Mouse (Mus musculus): ENCODE results near the gene Tbc1d4.
A peak's percentile ranks its signal among the peaks of the same experiment; 100 is the strongest.
"Not testable (repeated sequence)": the region's sequence is repeated elsewhere in the genome, so short reads cannot be mapped to it uniquely, and the experiment has no call there.

Tbc1d4 gene

GRCm38 (mm10) chr14:101595301-101596080 lies 13.5 kb downstream of the Tbc1d4 start:
- no peak for DNase-seq (ENCODE audit: low spot score in 2 of 2)

GRCm38 (mm10) chr14:101594001-101594400 lies 15.0 kb downstream of the Tbc1d4 start:
- no peak for DNase-seq (ENCODE audit: low spot score in 2 of 2)

- DNase-seq (ENCODE audit: low spot score in 2 of 2), result no peak
These were observed 15.7 kb downstream of the Tbc1d4 start for GRCm38 (mm10) chr14:101593340-101593739.

GRCm38 (mm10) chr14:101591101-101591500 lies 17.9 kb downstream of the Tbc1d4 start:
- DNase-seq (ENCODE audit: low spot score in 2 of 2), result no peak

- not testable (repeated sequence) for DNase-seq (ENCODE audit: low spot score in 2 of 2)
These were observed 20.6 kb downstream of the Tbc1d4 start for GRCm38 (mm10) chr14:101588209-101588991.

- DNase-seq (ENCODE audit: low spot score in 2 of 2), result not testable (repeated sequence)
These were observed 21.5 kb downstream of the Tbc1d4 start for GRCm38 (mm10) chr14:101587366-101588040.

GRCm38 (mm10) chr14:101586096-101586495 lies 22.9 kb downstream of the Tbc1d4 start:
- DNase-seq (ENCODE audit: low spot score in 2 of 2), result peak in 1 of 2 experiments; percentile 28

GRCm38 (mm10) chr14:101575651-101576050 lies 33.3 kb downstream of the Tbc1d4 start:
- no peak for DNase-seq (ENCODE audit: low spot score in 2 of 2)

- DNase-seq (ENCODE audit: low spot score in 2 of 2), result no peak
These were observed 34.5 kb downstream of the Tbc1d4 start for GRCm38 (mm10) chr14:101574536-101574935.

GRCm38 (mm10) chr14:101573107-101573614 lies 35.8 kb downstream of the Tbc1d4 start:
- no peak for DNase-seq (ENCODE audit: low spot score in 2 of 2)

- DNase-seq (ENCODE audit: low spot score in 2 of 2), result peak in 1 of 2 experiments; percentile 70
These were observed 40.2 kb downstream of the Tbc1d4 start for GRCm38 (mm10) chr14:101568828-101569227.

- DNase-seq (ENCODE audit: low spot score in 2 of 2), result no peak
These were observed 42.3 kb downstream of the Tbc1d4 start for GRCm38 (mm10) chr14:101566717-101567116.

- no peak for DNase-seq (ENCODE audit: low spot score in 2 of 2)
These were observed 43.3 kb downstream of the Tbc1d4 start for GRCm38 (mm10) chr14:101565661-101566060.

- no peak for DNase-seq (ENCODE audit: low spot score in 2 of 2)
These were observed 47.7 kb downstream of the Tbc1d4 start for GRCm38 (mm10) chr14:101561251-101561701.

- no peak for DNase-seq (ENCODE audit: low spot score in 2 of 2)
These were observed 49.5 kb downstream of the Tbc1d4 start for GRCm38 (mm10) chr14:101559446-101559845.

- no peak for DNase-seq (ENCODE audit: low spot score in 2 of 2)
These were observed 60.0 kb downstream of the Tbc1d4 start for GRCm38 (mm10) chr14:101548885-101549573.

- no peak for DNase-seq (ENCODE audit: low spot score in 2 of 2)
These were observed 67.1 kb downstream of the Tbc1d4 start for GRCm38 (mm10) chr14:101541863-101542262.

- DNase-seq (ENCODE audit: low spot score in 2 of 2), result no peak
These were observed 67.8 kb downstream of the Tbc1d4 start for GRCm38 (mm10) chr14:101541141-101541540.

- peak in 1 of 2 experiments; percentile 21 for DNase-seq (ENCODE audit: low spot score in 2 of 2)
These were observed 68.5 kb downstream of the Tbc1d4 start for GRCm38 (mm10) chr14:101540466-101540865.

GRCm38 (mm10) chr14:101537906-101538305 lies 71.1 kb downstream of the Tbc1d4 start:
- no peak for DNase-seq (ENCODE audit: low spot score in 2 of 2)

- DNase-seq (ENCODE audit: low spot score in 2 of 2), result no peak
These were observed 71.6 kb downstream of the Tbc1d4 start for GRCm38 (mm10) chr14:101537413-101537812.

Data from urinary bladder, postnatal 36 days (tissue).